Mouse (Mus musculus) forebrain, embryonic 16.5 days (tissue): ENCODE results near the gene Dnmt1. TPM values are rescaled to one million over a fixed set of nuclear protein-coding genes. Genes with fewer than 3 reads are reported as not detected.

ENCODE experiments used
- ATAC-seq: fragments of 200-750 bp; cut with Nextera tagmentation; 2 replicates; pipeline ENCODE4 v1.8.0; 2017; ENCODE audit warnings: mild to moderate bottlenecking, moderate library complexity
- H3K27ac ChIP-seq: fragments of 300-500 bp; sonication (generic); 2 replicates; pipeline ENCODE4 v1.5.1; 2014; ENCODE audit warnings: low read length, control low read depth
- H3K27me3 ChIP-seq: fragments of 300-500 bp; sonication (generic); replicated peaks from 2 replicates; pipeline ENCODE4 v1.6.1; 2014; ENCODE audit warnings: low read length; ENCODE audit not compliant: control insufficient read depth, insufficient read depth
- H3K36me3 ChIP-seq: fragments of 300-500 bp; sonication (generic); 2 replicates; pipeline ENCODE4 v1.6.1; 2014; ENCODE audit not compliant: control insufficient read depth, insufficient read depth
- H3K4me1 ChIP-seq: fragments of 300-500 bp; sonication (generic); replicated peaks from 2 replicates; pipeline ENCODE4 v1.6.1; 2014; ENCODE audit warnings: low read length; ENCODE audit not compliant: control insufficient read depth, insufficient read depth
- H3K4me2 ChIP-seq: fragments of 300-500 bp; sonication (generic); 2 replicates; pipeline ENCODE4 v1.6.1; 2014; ENCODE audit warnings: mild to moderate bottlenecking, low read length, control low read depth
- H3K4me3 ChIP-seq: fragments of 300-500 bp; sonication (generic); replicated peaks from 2 replicates; pipeline ENCODE4 v1.5.1; 2014; ENCODE audit warnings: mild to moderate bottlenecking, low read length, control low read depth
- H3K9ac ChIP-seq: fragments of 300-500 bp; sonication (generic); replicated peaks from 2 replicates; pipeline ENCODE4 v1.6.1; 2014; ENCODE audit warnings: low read depth, low read length, control low read depth
- H3K9me3 ChIP-seq: fragments of 300-500 bp; sonication (generic); 2 replicates; pipeline ENCODE4 v1.6.1; 2016; ENCODE audit warnings: low read length; ENCODE audit not compliant: control insufficient read depth
- WGBS: fragments of 180-500 bp; shearing (Covaris S2); extraction: QIAGEN DNeasy Blood & Tissue Kit; methylation state at CpG from one replicate; pipeline ENCODE4 v1.1.7; 2014; 5-methylcytosine and 5-hydroxymethylcytosine counted together
- polyA plus RNA-seq: library from polyadenylated mRNA; unstranded; fragments of >200 nt; fragmentation: Nextera tagmentation; extraction: Ambion mirVana; gene quantifications from 2 replicates; pipeline ENCODE4 v1.2.1, GENCODE M21; 2015

Gene Dnmt1
- polyA plus RNA-seq, 1 experiment from 2014 or later, result 85.3 TPM

DNA sequence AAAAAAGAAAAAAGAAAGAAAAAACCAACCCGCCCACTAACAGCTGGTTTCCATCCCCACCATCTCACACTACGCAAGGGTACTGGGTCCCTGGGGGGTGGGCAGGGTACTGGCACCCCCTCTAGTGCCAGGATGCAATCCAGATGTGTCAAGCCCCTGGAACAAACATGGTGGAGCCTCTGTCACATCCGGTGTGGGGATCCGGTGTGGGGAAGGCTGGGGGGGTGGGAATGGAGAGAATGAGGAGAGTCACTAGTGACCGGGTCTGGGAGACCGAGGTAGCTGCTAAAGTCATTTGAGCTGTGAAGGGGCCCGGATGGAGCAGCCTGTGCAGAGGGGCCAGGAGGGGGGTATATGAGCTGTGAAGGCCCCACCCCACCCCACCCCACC lies 12.1 kb upstream of the Dnmt1 start:
- Histone ChIP-seq H3K27ac (no peak overlapping the region), H3K9me3 (no peaks in the 10 kb centered on the region), H3K9ac (no peak overlapping the region), H3K4me2 (no peak overlapping the region), H3K4me1 (peaks cover 21% of the 10 kb centered on the region), H3K4me3 (no peak overlapping the region), H3K27me3 (no peaks in the 10 kb centered on the region), H3K36me3 (no peaks in the 10 kb centered on the region)
- ATAC-seq, result no peak
- 84% methylated on average over 7 of the region's 7 CpGs for WGBS

GRCm38 (mm10) chr9:20966747-20967146 lies 7.1 kb upstream of the Dnmt1 start:
- H3K4me2 ChIP-seq, result no peak overlapping the region
- H3K4me3 ChIP-seq, result no peak overlapping the region
- ATAC-seq, result no peak
- H3K4me1 ChIP-seq, result no peaks in the 10 kb centered on the region
- H3K27ac ChIP-seq, result no peak overlapping the region
- H3K9me3 ChIP-seq, result no peaks in the 10 kb centered on the region
- H3K9ac ChIP-seq, result 0 out of 2 replicates have a peak overlapping the region, but pooled peaks have one; percentile 12
- WGBS, result 83% methylated on average over 5 of the region's 5 CpGs
- no peaks in the 10 kb centered on the region for H3K36me3 ChIP-seq
- no peaks in the 10 kb centered on the region for H3K27me3 ChIP-seq

DNA sequence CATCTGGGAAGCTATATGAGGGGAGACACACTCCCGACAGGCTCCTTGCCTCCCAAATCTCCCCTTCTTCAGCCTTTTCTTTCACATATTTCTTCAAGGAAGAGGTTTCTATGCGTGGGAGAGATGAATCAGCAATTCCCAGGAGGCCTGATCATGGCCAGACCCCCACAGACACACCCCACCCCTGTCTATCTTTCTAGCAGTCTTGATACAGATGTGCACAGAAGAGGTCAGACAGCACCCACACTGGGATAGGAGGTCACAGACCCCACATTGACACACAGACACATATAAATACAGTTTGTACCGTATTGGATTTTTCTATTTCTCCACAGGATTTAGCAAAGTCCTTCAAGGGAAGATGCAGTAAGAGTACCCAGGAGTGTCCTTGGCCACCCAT lies 6.3 kb upstream of the Dnmt1 start:
- no peaks in the 10 kb centered on the region for H3K27me3 ChIP-seq
- no peaks in the 10 kb centered on the region for H3K4me1 ChIP-seq
- H3K4me2 ChIP-seq, result no peak overlapping the region
- H3K9me3 ChIP-seq, result no peaks in the 10 kb centered on the region
- no peak overlapping the region for H3K27ac ChIP-seq
- WGBS, result 80% methylated on average over 3 of the region's 3 CpGs
- H3K4me3 ChIP-seq, result no peak overlapping the region
- no peak overlapping the region for H3K9ac ChIP-seq
- ATAC-seq, result no peak
- no peaks in the 10 kb centered on the region for H3K36me3 ChIP-seq

DNA sequence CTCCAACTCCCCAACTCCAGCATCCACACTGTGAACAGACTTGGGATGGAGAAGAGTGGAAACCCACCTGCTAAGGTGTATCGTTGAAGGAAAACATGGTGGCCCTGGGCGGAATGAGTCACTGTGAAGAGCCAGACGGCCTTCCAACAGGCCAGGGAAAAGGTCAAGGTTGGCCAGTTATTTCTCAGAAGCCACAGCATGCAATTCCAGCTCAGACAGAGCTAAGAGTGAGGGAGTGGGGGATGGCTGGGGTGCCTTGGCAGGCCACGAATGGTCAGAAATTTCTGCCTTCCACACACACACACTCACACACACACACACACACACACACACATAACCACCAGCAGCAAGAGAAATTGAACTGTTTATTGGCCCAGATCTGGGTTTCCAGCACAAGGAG lies 5.9 kb upstream of the Dnmt1 start:
- 89% methylated on average over 4 of the region's 4 CpGs for WGBS

GRCm38 (mm10) chr9:20961557-20961956 lies 1.9 kb upstream of the Dnmt1 start:
- no peak overlapping the region for H3K27ac ChIP-seq
- no peaks in the 10 kb centered on the region for H3K36me3 ChIP-seq
- H3K27me3 ChIP-seq, result 0 out of 2 replicates have a peak, but pooled peaks cover 3% of the 10 kb centered on the region
- no peak overlapping the region for H3K9ac ChIP-seq
- ATAC-seq, result no peak
- H3K4me3 ChIP-seq, result no peak overlapping the region
- 77% methylated on average over 9 of the region's 9 CpGs for WGBS
- H3K4me2 ChIP-seq, result no peak overlapping the region
- no peaks in the 10 kb centered on the region for H3K9me3 ChIP-seq
- no peaks in the 10 kb centered on the region for H3K4me1 ChIP-seq

More for the DNA sequence above, 5.9 kb upstream of the Dnmt1 start:
- Histone ChIP-seq H3K36me3 (no peaks in the 10 kb centered on the region), H3K4me2 (no peak overlapping the region), H3K4me3 (no peak overlapping the region), H3K27me3 (no peaks in the 10 kb centered on the region), H3K9me3 (no peaks in the 10 kb centered on the region), H3K4me1 (no peaks in the 10 kb centered on the region), H3K27ac (no peak overlapping the region), H3K9ac (no peak overlapping the region)
- no peak for ATAC-seq

GRCm38 (mm10) chr9:20956989-20957388 lies 2.7 kb downstream of the Dnmt1 start:
- Histone ChIP-seq H3K27ac (no peak overlapping the region), H3K9ac (no peak overlapping the region), H3K4me3 (no peak overlapping the region), H3K27me3 (0 out of 2 replicates have a peak, but pooled peaks cover 3% of the 10 kb centered on the region), H3K4me1 (no peaks in the 10 kb centered on the region; the same call in 1 of the 2 replicates), H3K36me3 (no peaks in the 10 kb centered on the region), H3K4me2 (no peak overlapping the region), H3K9me3 (no peaks in the 10 kb centered on the region)
- ATAC-seq, result no peak
- WGBS, result 81% methylated on average over 3 of the region's 3 CpGs

DNA sequence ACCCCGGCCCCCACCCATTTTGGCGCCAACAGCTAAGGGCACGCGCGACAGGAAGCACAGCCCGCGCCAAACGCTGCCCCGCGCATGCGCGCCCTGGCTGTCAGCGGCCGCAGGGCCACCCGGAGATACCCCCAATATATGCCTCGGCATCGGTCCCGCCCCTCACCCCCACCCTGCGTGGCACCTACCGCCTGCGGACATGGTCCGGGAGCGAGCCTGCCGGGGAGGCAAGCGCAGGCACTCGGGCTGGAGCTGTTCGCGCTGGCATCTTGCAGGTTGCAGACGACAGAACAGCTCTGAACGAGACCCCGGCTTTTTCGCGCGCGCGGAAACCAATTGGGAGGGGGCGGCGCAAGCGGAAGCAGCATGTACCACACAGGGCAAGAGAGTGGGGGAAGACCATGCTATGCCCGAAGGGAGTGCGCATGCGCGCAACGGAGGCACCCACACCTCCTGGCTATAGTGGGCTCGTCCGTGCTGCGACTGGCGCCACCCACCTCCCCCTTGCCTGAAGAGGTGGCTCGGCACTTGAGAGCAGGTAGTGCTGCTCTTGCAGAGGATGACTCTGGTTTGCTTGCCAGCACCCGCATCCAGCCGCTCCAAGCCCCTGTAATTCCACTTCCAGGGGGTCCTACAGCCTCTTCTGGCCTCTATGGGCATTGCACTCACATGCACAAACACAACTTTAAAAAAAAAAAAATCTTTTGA lies 7.0 kb downstream of the Dnmt1 start:
- peak overlapping the region; percentile 93 for H3K27ac ChIP-seq
- under 1% methylated on average over 51 of the region's 51 CpGs for WGBS

GRCm38 (mm10) chr9:20951966-20952519 lies 7.6 kb downstream of the Dnmt1 start:
- peak; percentile 73 for ATAC-seq
- H3K4me3 ChIP-seq, result peak overlapping the region; percentile 97

More for the DNA sequence above, 7.0 kb downstream of the Dnmt1 start:
- Histone ChIP-seq H3K36me3 (no peaks in the 10 kb centered on the region), H3K9me3 (no peaks in the 10 kb centered on the region), H3K4me3 (peak overlapping the region; percentile 97), H3K4me1 (peaks cover 22% of the 10 kb centered on the region), H3K9ac (peak overlapping the region; percentile 84), H3K4me2 (peak overlapping the region; percentile 69), H3K27me3 (0 out of 2 replicates have a peak, but pooled peaks cover 3% of the 10 kb centered on the region)
- ATAC-seq, result peak; percentile 96

DNA sequence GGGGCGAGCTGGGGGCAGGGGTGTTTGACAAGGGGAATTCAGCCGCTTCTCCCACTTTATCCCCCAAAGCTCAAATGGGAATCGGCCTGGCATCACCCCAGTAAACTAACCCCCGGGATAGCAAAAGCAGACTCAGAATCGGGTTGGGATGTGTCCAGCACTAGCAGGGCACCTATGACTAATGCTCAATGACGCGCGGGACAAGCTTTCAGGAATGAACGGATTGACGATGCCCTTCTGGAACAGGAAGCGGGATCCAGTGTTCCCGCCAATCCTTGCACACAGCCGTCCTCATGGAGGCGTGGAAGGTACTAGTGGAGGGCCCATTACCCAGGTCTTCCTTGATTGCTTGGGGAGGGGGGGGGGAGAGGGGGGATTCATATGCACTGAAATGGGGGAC lies 8.2 kb downstream of the Dnmt1 start:
- ATAC-seq, result no peak
- no peak overlapping the region; the same call in 1 of the 2 replicates for H3K27ac ChIP-seq
- peak overlapping the region; percentile 97 for H3K4me3 ChIP-seq
- no peaks in the 10 kb centered on the region for H3K36me3 ChIP-seq
- H3K9me3 ChIP-seq, result no peaks in the 10 kb centered on the region
- H3K9ac ChIP-seq, result peak overlapping the region; percentile 84
- H3K4me2 ChIP-seq, result peak overlapping the region; percentile 69
- WGBS, result 10% methylated on average over 14 of the region's 14 CpGs
- H3K4me1 ChIP-seq, result peaks cover 22% of the 10 kb centered on the region
- no peaks in the 10 kb centered on the region for H3K27me3 ChIP-seq

More at GRCm38 (mm10) chr9:20951966-20952519, 7.6 kb downstream of the Dnmt1 start:
- H3K9me3 ChIP-seq, result no peaks in the 10 kb centered on the region
- H3K27ac ChIP-seq, result peak overlapping the region; percentile 93
- peaks cover 22% of the 10 kb centered on the region for H3K4me1 ChIP-seq
- no peaks in the 10 kb centered on the region for H3K36me3 ChIP-seq
- peak overlapping the region; percentile 69 for H3K4me2 ChIP-seq
- H3K27me3 ChIP-seq, result 0 out of 2 replicates have a peak, but pooled peaks cover 3% of the 10 kb centered on the region
- H3K9ac ChIP-seq, result peak overlapping the region; percentile 84
- 0% methylated on average over 17 of the region's 17 CpGs for WGBS
